Mouse (Mus musculus) c-Kit-positive CD71-negative TER-119-negative erythroid progenitor cells, embryonic 14.5 days (primary cell): Measurements from ENCODE around the gene Rgs11.

ENCODE experiments used
- DNase-seq: peaks from one replicate; pipeline ENCODE4 v3.0.0-alpha.2; 2013; ENCODE audit warnings: low read depth

The Rgs11 gene

DNA sequence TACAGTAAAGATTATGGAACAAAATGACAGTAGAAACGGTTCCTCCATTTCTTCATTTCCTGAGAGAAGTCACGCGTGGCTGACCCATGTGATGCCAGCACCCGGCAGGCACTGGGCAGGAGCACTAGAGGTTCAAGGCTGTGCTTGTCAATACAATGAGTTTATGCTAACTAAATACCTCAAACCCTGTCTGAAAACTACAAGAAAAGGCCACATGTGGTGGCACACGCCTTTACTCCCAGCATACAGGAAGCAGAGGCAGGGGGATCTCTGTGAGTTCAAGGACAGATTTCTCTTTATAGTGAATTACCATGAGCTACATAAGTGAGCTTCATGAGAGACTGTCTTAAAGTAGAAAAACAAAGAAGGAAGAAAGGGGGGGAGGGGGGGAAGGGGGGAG, 28.4 kb downstream of the Rgs11 start:
- no peak for DNase-seq

DNA sequence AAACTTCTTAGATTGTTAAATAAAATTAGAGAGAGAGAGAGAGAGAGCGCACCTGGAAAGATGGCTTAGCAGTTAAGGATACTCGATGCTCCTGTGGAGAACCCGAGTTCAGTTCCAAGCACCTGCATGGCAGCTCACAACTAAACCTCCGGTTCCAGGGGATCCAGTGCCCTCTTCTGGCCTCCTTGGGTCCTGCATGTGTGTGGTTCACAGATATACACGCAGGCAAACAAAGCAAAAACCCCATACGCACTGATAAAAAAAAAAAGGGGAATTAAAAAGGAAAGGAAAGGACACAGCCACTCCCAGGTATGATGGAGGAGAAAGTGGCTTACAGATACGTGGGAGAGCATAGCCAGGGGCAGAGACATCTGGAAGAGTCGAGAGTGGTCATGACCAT, 30.1 kb downstream of the Rgs11 start:
- no peak for DNase-seq

DNA sequence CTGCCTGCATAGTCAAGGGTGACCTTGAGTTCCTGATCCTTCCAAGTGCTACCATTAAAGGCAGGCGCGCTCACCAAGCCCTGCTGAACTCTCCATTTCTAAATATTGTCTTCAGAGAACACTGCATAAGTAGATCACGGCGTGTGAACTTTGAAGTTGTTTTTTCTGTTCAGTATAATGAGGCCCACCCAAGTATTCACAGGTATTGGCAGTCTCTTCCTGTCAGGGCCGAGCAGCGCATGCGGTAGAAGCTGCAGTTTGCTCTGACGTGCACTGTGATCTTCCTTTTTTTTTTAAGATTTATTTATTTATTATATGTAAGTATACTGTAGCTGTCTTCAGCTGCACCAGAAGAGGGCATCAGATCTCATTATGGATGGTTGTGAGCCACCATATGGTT, 31.6 kb downstream of the Rgs11 start:
- no peak for DNase-seq

DNA sequence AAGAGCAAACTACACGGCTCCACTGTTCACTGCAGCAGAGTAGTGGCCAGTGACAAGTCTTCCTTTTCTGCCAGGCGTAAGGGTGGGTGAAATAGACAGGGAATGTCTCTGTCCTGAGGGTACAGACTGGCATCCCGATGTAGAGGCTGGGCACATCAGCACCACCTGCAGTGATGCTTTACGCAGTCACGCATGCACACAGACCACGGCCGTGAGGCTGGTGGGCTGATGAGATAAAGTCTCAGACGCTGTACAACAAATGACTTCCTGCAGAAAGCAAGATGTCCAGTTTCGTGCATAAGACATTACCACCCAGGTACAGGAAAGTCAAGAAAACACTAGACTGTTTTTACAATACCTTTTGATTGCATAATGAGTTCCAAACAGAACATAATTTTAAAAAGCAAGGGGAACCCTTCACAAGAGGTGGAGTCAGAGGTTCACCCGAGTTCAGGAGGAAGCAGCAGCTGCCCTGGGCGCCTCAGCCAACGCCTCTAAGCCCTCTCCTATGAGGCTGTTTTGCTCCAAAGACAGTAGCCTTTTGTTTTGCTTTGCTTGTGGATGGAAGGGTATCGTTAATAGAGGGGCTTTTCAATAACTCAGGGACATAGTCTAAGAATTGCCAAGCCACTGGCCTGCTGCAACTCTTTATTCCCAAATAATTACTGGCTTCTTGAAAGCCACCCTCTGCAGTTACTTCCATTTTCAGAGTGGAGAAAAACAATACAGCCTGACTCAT, 32.5 kb downstream of the Rgs11 start:
- no peak for DNase-seq

DNA sequence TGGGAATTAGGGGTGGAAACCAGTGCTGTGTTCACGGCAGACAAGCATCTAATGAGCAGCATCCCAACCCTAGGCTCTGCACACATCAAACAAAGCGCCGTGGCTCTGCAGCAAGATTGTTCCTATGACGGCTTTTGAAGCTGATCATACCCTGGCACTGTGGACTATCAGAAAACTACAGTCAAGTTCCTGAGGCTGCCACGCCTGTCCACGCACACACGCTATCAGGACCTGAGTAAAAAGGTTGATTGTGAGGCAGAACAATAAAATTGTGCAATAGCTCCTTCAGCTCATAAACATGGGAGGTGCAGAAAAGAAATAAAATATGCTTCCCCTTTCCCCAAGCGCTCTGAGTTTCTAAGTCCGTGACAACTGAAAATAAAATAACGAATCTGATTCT, 34.9 kb downstream of the Rgs11 start:
- no peak for DNase-seq

DNA sequence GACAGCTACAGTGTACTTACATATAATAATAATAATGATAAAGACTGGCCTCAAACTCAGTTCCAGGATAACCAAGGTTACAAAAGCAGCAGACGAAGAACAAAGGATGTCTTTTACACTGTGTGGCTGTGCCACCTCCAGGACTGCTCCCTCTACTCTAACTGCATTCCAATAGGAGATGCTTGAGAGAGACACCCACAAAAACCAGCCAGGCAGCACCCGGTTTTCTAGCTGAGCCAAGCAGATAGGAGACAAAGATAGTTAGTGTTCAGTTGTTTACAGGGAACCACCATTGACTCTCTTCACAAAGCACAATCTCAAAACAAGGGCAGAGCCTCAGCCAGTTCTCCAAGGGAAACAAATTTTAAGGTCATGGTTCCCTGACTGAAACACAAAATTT, 36.8 kb downstream of the Rgs11 start:
- no peak for DNase-seq

DNA sequence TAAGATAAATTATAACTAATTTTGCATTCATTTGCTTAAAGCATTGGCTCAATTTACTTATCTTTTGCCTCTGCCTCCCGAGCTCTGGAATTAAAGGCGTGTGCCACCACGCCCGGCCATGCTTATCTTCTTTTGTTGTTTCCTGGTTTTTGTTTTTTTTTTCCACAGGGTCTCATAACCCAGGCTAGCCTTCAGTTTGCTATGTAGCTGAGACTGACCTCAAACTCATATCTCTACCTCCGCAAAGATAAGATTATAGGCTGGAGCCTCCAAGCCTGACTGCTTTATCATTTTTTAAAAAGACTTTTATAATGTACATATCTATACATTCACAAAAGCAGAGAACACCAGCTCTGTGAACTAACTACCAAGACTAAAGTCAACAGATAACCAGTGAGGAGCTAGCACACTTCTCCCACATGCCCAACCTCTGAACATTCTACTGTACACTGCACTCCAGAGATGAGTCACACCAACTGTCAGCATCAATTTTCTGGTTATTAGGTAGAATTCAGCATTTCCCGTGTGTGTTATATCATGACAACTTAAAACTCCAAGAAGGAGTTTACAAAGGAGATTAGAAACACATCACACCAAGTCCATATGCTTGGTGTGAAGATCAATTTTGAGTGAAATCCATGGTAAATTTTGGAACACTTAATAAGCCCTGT, 37.5 kb downstream of the Rgs11 start:
- DNase-seq: no peak

DNA sequence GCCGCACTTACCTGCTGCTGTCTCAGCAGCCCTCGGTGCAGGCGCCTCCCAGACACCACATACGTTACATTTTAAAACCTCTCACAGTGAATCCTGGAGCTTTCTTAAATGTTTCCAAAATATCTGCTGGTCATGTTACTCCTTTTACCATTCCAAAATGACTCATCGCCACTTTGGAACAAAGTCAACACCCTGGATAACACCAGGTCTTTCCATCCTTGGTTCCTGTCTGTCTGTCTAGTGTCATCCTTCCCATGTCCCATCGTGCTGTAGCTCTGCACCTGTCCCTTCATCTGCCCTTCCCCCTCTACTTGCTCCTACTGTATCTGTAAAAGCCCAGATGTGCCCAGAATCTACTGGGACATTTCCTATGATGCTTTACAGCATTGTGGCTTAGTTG, 38.2 kb downstream of the Rgs11 start:
- no peak for DNase-seq

DNA sequence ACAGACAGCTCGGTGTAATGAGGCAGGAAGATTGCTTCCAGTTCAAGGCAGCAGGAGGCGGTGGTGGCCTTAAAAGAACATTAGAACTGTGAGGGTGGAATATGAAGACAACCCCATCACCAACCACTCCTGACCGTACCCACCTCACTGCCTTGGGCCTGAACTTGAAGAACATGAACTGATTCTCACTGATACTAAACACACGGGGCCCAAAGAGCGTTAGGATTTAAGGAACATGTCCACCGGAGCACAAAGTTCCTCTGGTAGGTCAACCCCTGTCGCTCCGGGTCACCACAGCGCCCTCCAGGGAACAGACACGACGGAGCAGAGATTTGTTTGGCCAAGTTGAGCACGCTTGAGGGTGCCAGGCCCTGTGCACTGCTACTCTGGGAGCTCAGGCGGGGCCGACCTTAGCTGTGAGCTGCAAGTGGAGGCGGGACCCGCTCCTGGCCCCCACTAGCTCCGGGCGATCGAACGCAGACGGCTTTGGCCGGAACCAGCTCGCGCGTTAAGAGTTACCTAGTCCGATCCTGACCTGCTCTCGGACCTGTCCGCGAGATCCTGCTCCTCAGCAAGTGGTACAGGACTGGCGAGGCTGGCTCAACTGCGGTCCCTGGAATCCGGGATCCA, 40.8 kb downstream of the Rgs11 start:
- peak; percentile 63 for DNase-seq

DNA sequence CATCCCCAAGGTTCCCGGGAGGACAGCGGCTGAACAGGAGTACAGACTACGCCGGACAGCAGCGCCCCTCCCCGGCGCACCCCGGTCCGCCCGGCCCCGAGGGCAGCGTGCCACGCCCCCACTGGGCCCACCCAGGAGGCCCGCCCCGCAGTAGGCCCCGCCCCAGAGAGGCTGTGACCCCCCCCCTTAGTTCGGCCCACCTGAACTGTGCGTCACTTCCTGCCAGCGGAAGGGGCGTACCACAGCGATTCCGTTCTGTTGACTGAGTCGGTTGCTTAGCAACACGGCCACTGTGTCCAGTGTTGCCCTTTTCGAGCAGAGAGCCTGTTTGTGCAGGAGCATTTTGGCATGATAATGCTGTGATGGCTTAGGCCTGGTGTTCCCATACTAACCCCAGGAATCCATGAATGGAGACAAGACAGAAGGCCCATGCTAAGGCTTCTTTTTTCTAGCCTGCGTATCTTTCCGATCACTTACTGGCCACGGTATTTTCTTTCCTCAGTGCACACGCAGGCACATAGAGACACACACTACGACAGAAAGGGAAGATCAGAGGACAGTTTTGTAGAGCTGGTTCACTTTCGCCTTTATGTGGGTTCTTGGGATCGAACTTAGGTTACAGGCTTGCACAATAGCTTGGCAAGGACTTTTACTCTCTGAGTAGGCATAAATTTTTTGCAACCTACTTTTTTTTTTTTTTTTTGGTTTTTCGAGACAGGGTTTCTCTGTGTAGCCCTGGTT, 41.5 kb downstream of the Rgs11 start, which contains the start of gene Fam234a:
Gene Fam234a, minus strand, starts transcription at position 142 of the 741 bp plus-strand sequence.
- DNase-seq: peak; percentile 91

DNA sequence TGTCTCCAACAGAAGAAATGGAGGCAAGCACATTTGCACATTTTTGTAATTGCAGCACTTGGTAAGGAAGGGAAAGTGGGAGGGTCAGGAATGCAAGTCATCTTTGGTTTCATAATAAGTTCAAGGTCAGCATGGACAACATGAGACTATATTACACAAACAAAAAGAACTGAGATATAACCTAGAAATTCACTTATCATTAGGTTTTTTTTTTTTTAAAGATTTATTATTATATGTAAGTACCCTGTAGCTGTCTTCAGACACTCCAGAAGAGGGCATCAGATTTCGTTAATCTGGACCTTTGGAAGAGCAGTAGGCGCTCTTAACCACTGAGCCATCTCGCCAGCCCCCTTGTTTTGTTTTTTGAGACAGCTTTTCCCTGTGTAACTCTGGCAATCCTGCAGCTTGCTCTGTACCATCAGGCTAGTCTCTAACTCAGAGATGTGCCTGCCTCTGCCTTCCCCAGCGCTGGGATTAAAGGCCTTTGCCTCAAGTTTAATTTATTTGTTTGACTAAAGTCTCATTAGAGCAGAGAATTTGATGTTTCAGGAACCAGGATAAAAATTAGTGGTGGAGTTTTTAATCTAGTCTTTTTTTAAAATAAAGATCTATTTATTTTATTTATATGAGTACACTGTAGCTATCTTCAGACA, 49.3 kb downstream of the Rgs11 start:
- DNase-seq: no peak

DNA sequence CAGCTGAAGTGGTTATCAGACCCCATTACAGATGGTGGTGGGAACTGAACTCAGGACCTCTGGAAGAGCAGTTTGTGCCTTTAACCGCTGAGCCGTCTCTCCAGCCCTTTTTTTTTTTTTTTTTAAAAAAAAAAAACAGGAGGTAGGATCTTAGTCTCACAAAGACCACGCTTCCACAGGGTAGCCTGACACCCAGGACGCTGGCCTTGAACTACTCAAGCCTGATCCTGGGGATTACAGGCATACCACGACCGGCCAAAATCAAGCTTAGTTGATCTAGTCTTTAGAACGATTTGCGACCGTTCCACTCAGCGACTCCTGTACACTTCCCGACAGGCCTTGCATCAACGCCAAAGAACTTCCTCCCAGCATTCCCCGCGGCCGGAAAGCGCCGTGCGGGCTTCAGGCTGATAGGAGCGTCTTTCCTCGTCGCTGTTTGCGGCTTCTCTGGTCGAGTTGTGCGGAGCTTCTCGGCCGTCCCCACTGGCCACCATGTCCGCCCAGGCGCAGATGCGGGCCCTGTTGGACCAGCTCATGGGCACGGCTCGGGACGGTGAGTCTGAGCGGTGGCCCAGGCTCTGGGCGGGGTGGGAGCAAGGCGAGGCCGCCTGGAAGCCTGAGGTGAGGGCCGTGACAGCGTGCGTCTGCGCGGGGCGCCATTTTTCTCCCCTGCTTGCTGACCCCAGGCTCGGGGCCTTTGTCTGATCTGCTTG, 49.9 kb downstream of the Rgs11 start, which contains the start of gene Luc7l:
Gene Luc7l, plus strand, starts transcription at position 358 of the 713 bp plus-strand sequence.
- DNase-seq: peak; percentile 92

DNA sequence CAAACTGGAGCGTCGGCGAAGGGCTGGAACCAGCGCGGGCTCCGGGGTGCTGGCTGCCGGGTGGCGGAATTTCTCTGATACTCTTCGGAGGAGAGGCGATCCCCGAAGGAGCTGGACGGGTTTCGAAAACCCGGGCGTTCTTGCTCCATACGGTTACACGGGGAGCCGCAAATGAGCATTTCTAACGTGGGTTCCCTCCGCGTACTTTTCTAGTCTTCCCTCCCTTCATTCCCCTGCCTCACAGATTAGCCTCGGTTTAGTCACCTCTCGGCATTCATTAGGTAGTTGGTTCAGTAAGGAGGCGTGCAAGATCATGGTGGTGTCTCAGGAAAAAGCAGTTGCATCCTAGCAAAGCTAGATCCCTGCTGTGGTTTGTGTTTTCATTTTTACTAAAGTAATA, 50.6 kb downstream of the Rgs11 start:
- DNase-seq: no peak

DNA sequence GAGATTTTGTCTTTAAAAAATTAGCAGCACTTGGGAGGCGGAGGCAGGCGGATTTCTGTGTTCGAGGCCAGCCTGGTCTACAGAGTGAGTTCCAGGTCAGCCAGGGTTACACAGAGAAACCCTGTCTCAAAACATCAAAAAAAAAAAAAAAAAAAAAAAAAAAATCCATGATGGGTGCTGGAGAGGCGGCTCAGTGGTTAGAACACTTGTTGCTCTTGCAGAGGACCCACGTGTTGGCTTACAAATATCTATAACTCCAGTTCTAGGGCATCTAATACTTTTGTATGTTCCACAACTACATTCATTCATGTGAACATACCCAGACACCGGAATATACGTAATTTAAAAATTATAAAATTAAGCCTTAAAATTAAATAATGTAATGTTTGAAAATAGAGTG, 52.6 kb downstream of the Rgs11 start:
- no peak for DNase-seq
